Mouse (Mus musculus) midbrain, embryonic 14.5 days (tissue): ENCODE results near the gene Gm5148. TPM values are rescaled to one million over a fixed set of nuclear protein-coding genes. Genes with fewer than 3 reads are reported as not detected.

Source experiments
- ATAC-seq: fragments of 200-750 bp; cut with Nextera tagmentation; 2 replicates; pipeline ENCODE4 v1.8.0; 2017; ENCODE audit warnings: moderate number of reproducible peaks, moderate library complexity; ENCODE audit not compliant: low FRiP score, low TSS enrichment
- DNase-seq: peaks from one replicate; pipeline ENCODE4 v3.0.0-alpha.2; 2015
- H3K27ac ChIP-seq: fragments of 300-500 bp; sonication (generic); replicated peaks from 2 replicates; pipeline ENCODE4 v1.5.1; 2014; ENCODE audit warnings: mild to moderate bottlenecking, low read depth, low read length, moderate library complexity
- H3K27me3 ChIP-seq: fragments of 300-500 bp; sonication (generic); 2 replicates; pipeline ENCODE4 v1.6.1; 2014; ENCODE audit warnings: low read length, control low read depth, mixed read lengths; ENCODE audit not compliant: control insufficient read depth, insufficient read depth
- H3K36me3 ChIP-seq: fragments of 300-500 bp; sonication (generic); 2 replicates; pipeline ENCODE4 v1.6.1; 2014; ENCODE audit warnings: low read length, control low read depth; ENCODE audit not compliant: control insufficient read depth, insufficient read depth
- H3K4me1 ChIP-seq: fragments of 300-500 bp; sonication (generic); 2 replicates; pipeline ENCODE4 v1.6.1; 2014; ENCODE audit warnings: mild to moderate bottlenecking, antibody characterized with exemption, low read length, control low read depth; ENCODE audit not compliant: control insufficient read depth, insufficient read depth
- H3K4me2 ChIP-seq: fragments of 300-500 bp; sonication (generic); 2 replicates; pipeline ENCODE4 v1.6.1; 2014; ENCODE audit warnings: mild to moderate bottlenecking, low read length, moderate library complexity
- H3K4me3 ChIP-seq: fragments of 300-500 bp; sonication (generic); replicated peaks from 2 replicates; pipeline ENCODE4 v1.5.1; 2014; ENCODE audit warnings: low read depth, low read length
- H3K9ac ChIP-seq: fragments of 300-500 bp; sonication (generic); replicated peaks from 2 replicates; pipeline ENCODE4 v1.6.1; 2014; ENCODE audit warnings: mild to moderate bottlenecking, low read length, moderate library complexity
- H3K9me3 ChIP-seq: fragments of 300-500 bp; sonication (generic); 2 replicates; pipeline ENCODE4 v1.6.1; 2016; ENCODE audit warnings: low read length, control low read depth, mixed read lengths; ENCODE audit not compliant: control insufficient read depth
- WGBS: fragments of 180-500 bp; shearing (Covaris S2); extraction: QIAGEN DNeasy Blood & Tissue Kit; methylation state at CpG from one replicate; pipeline ENCODE4 v1.1.7; 2014; 5-methylcytosine and 5-hydroxymethylcytosine counted together
- polyA plus RNA-seq: library from polyadenylated mRNA; unstranded; fragments of >200 nt; fragmentation: Nextera tagmentation; extraction: Ambion mirVana; gene quantifications from 2 replicates; pipeline ENCODE4 v1.2.1, GENCODE M21; 2014

The Gm5148 gene
- polyA plus RNA-seq, 1 experiment from 2014 or later = 12.9 TPM

DNA sequence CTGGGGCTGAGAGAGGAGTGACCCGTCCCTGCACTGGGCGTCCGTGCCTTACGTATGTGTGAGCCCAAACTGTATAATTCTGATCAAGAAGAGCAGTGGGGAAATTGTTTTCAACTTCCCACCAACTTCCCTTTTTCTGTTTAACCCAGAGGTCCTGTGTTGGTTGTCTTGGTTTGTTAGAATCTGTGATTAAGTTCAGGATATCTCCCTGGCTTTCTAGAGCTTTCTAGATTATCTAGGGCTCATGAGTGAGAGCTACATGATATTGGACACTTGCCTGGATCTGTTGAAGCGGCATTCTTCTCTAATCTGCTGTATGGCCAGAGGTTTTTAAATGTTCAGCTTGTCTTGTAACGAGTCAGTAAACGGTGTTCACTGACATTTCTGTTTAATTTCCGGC is 30.7 kb downstream of the Gm5148 start:
- Histone ChIP-seq H3K9ac (no peak overlapping the region), H3K4me1 (no peaks in the 10 kb centered on the region), H3K27me3 (no peaks in the 10 kb centered on the region), H3K4me3 (no peak overlapping the region), H3K27ac (no peak overlapping the region), H3K9me3 (no peaks in the 10 kb centered on the region), H3K4me2 (no peak overlapping the region), H3K36me3 (no peaks in the 10 kb centered on the region)
- 93% methylated on average over 8 of the region's 8 CpGs for WGBS
- no peak for DNase-seq
- no peak for ATAC-seq

DNA sequence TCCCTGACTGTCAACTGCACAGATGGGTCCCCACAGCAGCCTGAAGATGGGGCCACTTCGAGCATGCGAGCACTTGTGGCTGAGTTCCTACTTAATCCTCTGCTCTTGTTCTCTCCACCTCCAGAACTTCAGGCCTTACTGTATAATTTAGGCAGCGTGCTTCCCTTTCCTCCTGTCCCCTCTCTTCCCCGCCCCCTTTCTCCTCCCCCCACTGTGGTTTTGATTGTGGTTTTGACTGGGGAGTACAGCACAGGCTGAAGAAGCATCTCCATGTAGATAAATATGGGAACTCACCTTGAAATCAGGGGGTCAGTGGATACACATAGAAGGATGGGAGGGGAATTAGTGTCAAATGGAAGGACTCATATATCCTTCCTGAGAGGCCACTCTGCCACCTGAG is 31.3 kb downstream of the Gm5148 start:
- no peak overlapping the region for H3K27ac ChIP-seq

DNA sequence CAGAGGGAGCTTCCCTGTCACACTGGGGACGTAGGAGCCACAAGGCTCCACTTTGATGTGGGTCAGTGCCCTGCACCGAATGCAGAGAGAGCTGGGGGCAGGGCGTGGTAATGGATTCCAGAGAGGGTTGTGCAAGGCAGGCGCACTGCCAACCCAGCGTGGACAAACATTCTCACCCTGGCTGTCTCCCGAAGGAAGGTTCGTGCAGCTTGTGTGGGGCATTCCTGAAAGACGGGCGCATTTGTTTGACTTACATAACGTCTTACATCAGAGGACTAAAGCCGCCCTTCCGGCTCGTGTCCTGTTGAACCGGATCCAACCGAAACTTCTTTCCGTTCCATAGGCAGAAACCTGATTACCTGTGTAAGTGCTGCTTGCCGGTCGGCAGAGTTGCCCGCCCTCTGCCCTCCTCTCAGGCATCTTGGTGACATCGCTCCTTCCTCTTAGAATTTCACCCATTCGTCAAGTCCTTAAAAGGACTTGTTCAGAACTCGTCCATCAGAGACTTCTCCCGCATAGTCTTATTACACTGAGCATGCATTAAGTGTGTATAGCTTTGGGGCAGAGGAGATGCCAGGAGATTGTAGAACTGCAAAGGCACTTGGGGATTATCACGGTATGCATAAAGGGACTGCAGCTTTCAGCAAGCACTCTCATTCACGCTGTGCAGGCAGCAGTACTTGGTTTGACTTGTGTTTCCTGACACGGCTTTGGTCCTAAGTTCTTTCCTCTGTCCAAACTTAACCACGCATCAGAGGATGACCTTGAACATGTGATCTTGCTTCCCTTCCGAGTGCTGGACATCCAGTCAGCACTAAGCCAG is 36.9 kb downstream of the Gm5148 start:
- ATAC-seq = 0 out of 2 replicates have a peak, but pooled peaks have one; percentile 31

More for the DNA sequence above, 31.3 kb downstream of the Gm5148 start:
- H3K36me3 ChIP-seq = no peaks in the 10 kb centered on the region
- no peak overlapping the region for H3K4me2 ChIP-seq
- no peaks in the 10 kb centered on the region for H3K4me1 ChIP-seq
- no peak for ATAC-seq
- H3K9me3 ChIP-seq = no peaks in the 10 kb centered on the region
- no peak for DNase-seq
- WGBS = 86% methylated on average over 4 of the region's 4 CpGs
- H3K9ac ChIP-seq = no peak overlapping the region
- no peak overlapping the region for H3K4me3 ChIP-seq
- peaks cover 3% of the 10 kb centered on the region; the same call in 1 of the 2 replicates for H3K27me3 ChIP-seq

DNA sequence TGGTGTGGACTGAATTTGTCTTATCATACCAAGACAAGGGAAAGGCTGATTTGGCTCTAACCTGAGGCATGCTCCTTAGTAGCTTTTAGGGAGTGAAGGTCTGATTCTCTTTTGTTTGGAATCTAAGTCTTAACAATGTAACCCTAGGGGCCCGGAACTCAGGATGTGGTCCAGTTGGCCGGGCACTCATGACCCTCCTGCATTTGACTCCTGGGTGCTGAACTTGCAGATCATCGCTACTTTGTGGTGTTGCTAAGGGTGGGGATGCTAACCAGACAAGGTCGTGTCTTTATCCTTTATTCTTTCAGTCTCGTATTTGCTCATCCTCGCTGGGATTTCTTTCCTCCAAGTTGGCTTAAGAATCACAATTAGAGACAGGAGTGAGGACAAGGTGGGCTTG is 37.5 kb downstream of the Gm5148 start:
- peak overlapping the region; percentile 56 for H3K4me2 ChIP-seq
- peak overlapping the region; percentile 17; the same call in 1 of the 2 replicates for H3K9ac ChIP-seq
- H3K4me1 ChIP-seq = peaks cover 6% of the 10 kb centered on the region; the same call in 1 of the 2 replicates
- H3K9me3 ChIP-seq = no peaks in the 10 kb centered on the region
- H3K36me3 ChIP-seq = no peaks in the 10 kb centered on the region
- WGBS = 23% methylated on average over 6 of the region's 6 CpGs
- DNase-seq = no peak
- no peak overlapping the region for H3K27ac ChIP-seq
- peak overlapping the region; percentile 30 for H3K4me3 ChIP-seq
- no peak for ATAC-seq
- peaks cover 4% of the 10 kb centered on the region; the same call in 1 of the 2 replicates for H3K27me3 ChIP-seq

More for the DNA sequence above, 36.9 kb downstream of the Gm5148 start:
- no peak overlapping the region for H3K27ac ChIP-seq
- peaks cover 4% of the 10 kb centered on the region; the same call in 1 of the 2 replicates for H3K27me3 ChIP-seq
- 27% methylated on average over 28 of the region's 28 CpGs for WGBS
- peak; percentile 55 for DNase-seq
- H3K4me1 ChIP-seq = peaks cover 6% of the 10 kb centered on the region; the same call in 1 of the 2 replicates
- H3K9me3 ChIP-seq = no peaks in the 10 kb centered on the region
- peak overlapping the region; percentile 56 for H3K4me2 ChIP-seq
- H3K4me3 ChIP-seq = peak overlapping the region; percentile 30
- no peaks in the 10 kb centered on the region for H3K36me3 ChIP-seq
- peak overlapping the region; percentile 17; the same call in 1 of the 2 replicates for H3K9ac ChIP-seq

DNA sequence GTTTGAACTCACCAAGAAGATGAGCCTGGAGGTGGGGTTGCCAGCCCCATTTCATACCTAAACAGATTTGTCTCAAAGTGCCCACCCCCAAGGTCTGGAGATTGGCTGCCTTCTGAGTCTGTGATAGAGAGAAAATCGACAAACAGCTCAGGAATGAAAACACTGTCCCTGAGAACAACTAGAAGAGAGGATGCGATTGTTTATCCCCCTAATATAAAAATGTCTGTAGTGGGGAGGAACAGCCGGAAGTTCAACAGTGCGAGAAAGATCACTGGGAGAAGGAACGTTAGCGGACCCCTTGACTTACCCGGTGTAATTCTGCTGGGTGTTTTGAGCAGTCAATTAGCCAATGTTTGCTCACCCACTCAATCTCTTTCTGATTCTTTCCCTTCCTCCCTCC is 38.1 kb downstream of the Gm5148 start:
- Histone ChIP-seq H3K9ac (no peak overlapping the region), H3K4me1 (peaks cover 6% of the 10 kb centered on the region; the same call in 1 of the 2 replicates), H3K9me3 (no peaks in the 10 kb centered on the region), H3K4me3 (no peak overlapping the region), H3K27ac (no peak overlapping the region), H3K27me3 (peaks cover 4% of the 10 kb centered on the region; the same call in 1 of the 2 replicates), H3K36me3 (no peaks in the 10 kb centered on the region), H3K4me2 (no peak overlapping the region)
- no peak for ATAC-seq
- WGBS = 56% methylated on average over 7 of the region's 7 CpGs
- no peak for DNase-seq

DNA sequence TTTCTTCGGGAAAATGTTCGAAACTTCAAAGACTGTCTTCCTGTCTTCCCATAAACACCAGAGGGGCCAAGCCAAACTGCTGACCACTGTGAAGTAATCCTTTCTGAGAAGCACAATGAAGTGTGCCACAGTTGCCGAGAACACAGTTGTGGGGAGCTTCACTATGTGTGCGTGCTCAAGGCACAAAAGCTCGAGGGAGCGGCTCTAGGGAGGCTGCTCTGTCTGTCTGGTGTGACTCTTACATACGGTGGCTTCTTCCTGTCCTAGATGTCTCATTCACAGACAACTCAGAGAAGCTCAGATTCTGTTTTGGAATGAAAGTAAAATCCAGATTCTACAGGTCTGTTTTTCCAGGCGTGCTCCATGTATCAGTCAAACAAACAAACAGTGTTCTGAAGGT is 48.0 kb downstream of the Gm5148 start:
- Histone ChIP-seq H3K27me3 (peaks cover 12% of the 10 kb centered on the region), H3K4me1 (peaks cover 19% of the 10 kb centered on the region), H3K9ac (no peak overlapping the region), H3K9me3 (no peaks in the 10 kb centered on the region), H3K27ac (no peak overlapping the region), H3K4me3 (no peak overlapping the region), H3K36me3 (no peaks in the 10 kb centered on the region), H3K4me2 (no peak overlapping the region)
- 70% methylated on average over 8 of the region's 8 CpGs for WGBS
- DNase-seq (no peak), ATAC-seq (no peak)

DNA sequence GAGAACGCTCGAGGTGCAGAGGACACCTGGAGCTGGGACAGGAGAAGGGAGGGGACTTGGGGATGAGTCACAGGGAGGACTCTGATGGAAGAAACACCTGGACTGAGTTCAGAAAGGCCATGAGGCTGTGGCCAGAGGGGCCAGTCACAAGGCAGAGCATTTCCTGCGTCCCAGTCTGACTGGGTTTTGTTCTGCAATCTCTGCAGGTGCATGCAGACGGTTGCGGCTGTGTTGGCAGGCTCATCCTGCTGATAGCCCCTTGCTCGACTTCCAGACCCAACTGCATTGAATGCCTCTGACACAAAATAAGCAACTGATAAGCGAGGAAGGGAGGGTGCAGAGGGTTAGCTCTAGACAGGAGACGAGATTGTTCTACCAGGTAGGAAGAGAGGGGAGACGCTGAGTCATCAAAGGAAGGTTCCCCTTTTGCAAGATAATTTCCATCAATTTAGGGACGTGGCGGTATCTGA is 49.2 kb downstream of the Gm5148 start:
- DNase-seq (no peak), ATAC-seq (no peak)
- Histone ChIP-seq H3K4me2 (no peak overlapping the region), H3K4me3 (no peak overlapping the region), H3K36me3 (no peaks in the 10 kb centered on the region), H3K9ac (no peak overlapping the region), H3K27ac (no peak overlapping the region), H3K9me3 (no peaks in the 10 kb centered on the region), H3K4me1 (peaks cover 19% of the 10 kb centered on the region), H3K27me3 (peaks cover 20% of the 10 kb centered on the region)
- WGBS = 87% methylated on average over 11 of the region's 11 CpGs

DNA sequence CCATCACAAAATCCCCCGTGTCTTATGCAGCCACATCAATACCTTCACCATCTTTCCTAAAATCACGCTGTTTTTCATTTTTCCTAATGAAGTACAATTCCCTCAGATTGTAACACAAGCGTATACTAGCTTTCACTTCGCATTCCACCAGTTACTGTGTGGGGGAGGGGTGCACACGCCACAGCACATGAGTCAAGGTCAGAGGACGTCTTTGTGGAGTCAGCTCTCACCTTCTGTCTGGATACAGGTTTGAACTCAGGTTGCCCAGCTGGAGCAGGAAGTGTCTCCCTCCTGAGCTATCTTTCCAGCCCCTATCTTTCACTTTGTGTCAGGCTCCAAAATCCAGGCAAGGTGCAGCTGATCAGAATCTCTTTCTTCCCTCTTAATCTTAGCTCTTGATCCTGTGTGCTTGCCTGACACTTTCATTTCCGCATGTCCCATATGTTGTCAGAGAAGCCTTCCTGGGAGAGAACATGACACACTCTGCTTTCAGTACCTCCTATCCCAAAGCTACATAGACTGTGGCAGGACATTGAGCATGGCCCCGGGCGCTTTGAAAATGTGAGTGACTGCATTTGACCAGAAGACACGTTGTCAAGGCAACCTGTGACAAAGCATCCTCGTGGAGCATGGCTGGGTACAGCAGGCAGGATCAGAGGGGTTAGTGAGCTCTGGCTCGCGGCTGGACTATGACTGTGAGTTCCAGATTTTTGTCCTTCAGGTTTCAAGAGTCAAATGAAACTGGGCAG is 50.6 kb downstream of the Gm5148 start:
- Histone ChIP-seq H3K9ac (no peak overlapping the region), H3K27me3 (peaks cover 28% of the 10 kb centered on the region), H3K4me3 (no peak overlapping the region), H3K27ac (no peak overlapping the region), H3K9me3 (peaks cover 11% of the 10 kb centered on the region), H3K36me3 (no peaks in the 10 kb centered on the region), H3K4me1 (peaks cover 19% of the 10 kb centered on the region), H3K4me2 (0 out of 2 replicates have a peak overlapping the region, but pooled peaks have one; percentile 1)
- DNase-seq (peak; percentile 77), ATAC-seq (peak; percentile 70)
- 18% methylated on average over 13 of the region's 13 CpGs for WGBS
